Mouse (Mus musculus): ENCODE data around the gene Cadm4. TPM values are rescaled to one million over a fixed set of nuclear protein-coding genes. Genes with fewer than 3 reads are reported as not detected.

The Cadm4 gene
- polyA plus RNA-seq, 1 experiment from 2014 or later, result not detected

DNA sequence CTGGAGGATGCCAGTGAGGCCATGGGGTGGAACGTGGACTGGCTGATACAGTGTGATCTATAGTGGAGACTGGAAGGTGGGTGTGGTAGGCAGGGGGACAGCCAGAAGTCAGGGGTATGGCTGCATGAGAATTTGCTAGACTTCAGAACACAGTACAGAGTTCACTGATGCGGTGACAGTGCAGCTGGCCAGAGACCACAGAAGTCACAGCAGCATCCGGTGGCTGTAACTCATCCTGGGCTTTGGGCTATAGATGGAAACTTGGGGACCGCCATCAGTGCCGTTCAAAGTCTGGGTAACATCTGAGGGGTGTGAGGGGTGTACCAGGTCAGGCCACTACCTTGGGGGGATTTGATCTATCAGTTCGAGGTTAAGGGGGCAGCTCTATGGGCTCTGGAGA is 41.9 kb downstream of the Cadm4 start:
- Histone ChIP-seq H3K27ac (no peak overlapping the region), H3K36me3 (ENCODE audit: inconsistent target) (no peaks in the 10 kb centered on the region), H3K4me3 (ENCODE audit: inconsistent target) (no peak overlapping the region), H3K79me2 (ENCODE audit: inconsistent target) (no peaks in the 10 kb centered on the region)
- 77% methylated on average over 6 of the region's 6 CpGs for WGBS (ENCODE audit: missing documents)

DNA sequence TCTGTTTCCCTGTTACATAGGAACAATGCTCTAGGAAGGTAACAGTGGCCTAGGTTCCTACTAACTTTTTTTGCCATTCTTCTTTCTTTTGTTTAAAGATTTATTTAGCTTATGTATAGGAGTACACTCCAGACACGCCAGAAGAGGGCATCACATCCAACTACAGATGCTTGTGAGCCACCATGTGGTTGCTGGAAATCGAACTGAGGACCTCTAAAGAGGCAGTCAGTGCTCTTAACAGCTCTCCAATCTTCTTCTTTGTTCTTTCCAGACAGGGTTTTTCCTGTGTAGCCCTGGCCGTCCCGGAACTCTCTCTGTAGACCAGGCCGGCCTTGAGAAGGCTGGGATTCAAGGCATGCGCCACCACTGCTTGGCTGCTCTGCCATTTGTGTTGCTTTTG is 43.2 kb downstream of the Cadm4 start:
- no peak overlapping the region for H3K27ac ChIP-seq
- 78% methylated on average over 6 of the region's 6 CpGs for WGBS (ENCODE audit: missing documents)

DNA sequence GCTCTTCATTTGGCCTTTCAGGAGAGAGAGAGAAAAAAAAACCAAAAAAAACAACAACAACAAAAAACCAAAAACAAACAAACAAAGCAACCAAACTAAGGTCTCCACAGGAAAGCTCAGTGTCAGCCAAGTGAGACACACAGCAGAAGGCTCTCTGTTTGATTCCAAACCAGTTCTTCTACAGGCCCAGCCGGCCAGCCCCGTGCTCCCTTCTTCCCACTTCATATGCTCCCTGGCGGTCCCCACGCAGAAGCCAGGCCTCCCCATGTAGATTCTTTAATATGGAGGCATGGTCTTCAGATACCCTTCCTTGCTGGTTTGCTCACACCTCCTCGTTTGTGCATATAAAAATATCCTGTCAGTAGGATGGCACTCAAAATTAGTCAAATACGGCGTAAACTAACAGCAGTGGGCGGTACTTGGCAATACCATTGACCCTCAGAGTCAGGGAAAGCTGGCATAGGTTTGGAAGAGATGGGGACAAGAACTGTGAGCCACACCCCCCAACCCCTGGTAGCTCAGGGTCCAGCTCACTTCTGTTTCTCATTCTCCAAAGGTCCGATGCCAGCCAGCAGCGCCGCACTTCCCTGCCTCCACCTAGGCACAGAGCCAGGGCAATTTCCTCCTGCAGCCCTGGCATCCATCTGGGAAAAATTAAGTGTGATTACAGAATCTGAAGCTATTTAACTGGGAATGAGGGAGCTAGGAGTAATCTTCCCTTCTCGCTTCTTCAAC is 44.0 kb downstream of the Cadm4 start:
- Histone ChIP-seq H3K79me2 (ENCODE audit: inconsistent target) (no peaks in the 10 kb centered on the region; the same call in 1 of the 2 replicates), H3K27ac (no peak overlapping the region), H3K4me3 (ENCODE audit: inconsistent target) (no peak overlapping the region), H3K36me3 (ENCODE audit: inconsistent target) (no peaks in the 10 kb centered on the region)
- WGBS (ENCODE audit: missing documents), result 92% methylated on average over 12 of the region's 12 CpGs

More for the DNA sequence above, 43.2 kb downstream of the Cadm4 start:
- Histone ChIP-seq H3K79me2 (ENCODE audit: inconsistent target) (no peaks in the 10 kb centered on the region), H3K36me3 (ENCODE audit: inconsistent target) (no peaks in the 10 kb centered on the region), H3K4me3 (ENCODE audit: inconsistent target) (no peak overlapping the region)

DNA sequence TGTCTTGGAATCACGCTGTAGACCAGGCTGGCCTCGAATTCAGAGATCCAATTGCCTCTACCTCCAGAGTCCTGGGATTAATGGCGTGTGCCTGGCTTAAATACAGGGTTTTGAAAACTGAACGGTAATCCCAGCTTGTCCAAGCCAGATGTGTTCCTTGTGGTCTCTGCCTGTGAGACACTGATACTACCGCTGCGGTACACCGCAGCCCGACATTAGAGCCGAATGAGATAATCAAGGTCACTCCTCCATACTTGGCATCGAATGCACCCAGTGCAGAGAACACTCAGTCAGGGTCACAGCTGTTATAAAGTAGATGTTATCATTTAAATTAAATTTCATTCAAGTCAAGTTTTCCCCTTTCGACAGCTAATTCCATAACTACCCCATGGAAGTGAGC is 47.0 kb downstream of the Cadm4 start:
- Histone ChIP-seq H3K79me2 (ENCODE audit: inconsistent target) (no peaks in the 10 kb centered on the region; the same call in 1 of the 2 replicates), H3K4me3 (ENCODE audit: inconsistent target) (no peak overlapping the region), H3K27ac (no peak overlapping the region), H3K36me3 (ENCODE audit: inconsistent target) (no peaks in the 10 kb centered on the region)
- 94% methylated on average over 11 of the region's 11 CpGs for WGBS (ENCODE audit: missing documents)

DNA sequence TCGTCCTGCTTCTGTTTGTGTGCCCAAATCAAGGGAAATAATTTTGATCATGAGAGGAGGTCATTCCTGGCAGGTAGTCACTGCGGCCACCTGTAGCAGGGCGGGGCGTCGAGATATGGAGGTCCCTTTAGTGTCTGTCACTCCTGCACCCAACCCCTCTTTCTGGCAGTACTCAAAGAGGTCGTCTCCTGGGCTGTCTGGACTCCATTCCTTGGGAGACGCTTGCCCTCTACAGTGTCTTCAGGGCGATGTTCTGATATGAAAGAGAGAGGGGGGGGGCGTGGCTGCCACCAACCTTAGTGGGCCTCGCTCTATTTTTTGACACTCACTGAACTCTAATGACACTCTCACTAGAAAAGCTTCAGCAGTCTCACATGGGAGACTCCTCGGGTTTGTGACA is 47.8 kb downstream of the Cadm4 start:
- 61% methylated on average over 11 of the region's 11 CpGs for WGBS (ENCODE audit: missing documents)
- peak overlapping the region; percentile 78 for H3K27ac ChIP-seq
- H3K4me3 ChIP-seq (ENCODE audit: inconsistent target), result peak overlapping the region; percentile 59
- H3K79me2 ChIP-seq (ENCODE audit: inconsistent target), result no peaks in the 10 kb centered on the region; the same call in 1 of the 2 replicates
- H3K36me3 ChIP-seq (ENCODE audit: inconsistent target), result 0 out of 2 replicates have a peak, but pooled peaks cover 3% of the 10 kb centered on the region

GRCm38 (mm10) chr7:24530062-24530931 is 48.5 kb downstream of the Cadm4 start, which contains the start of gene Irgq:
Irgq (plus strand) TSS chr7:24530689.
- Histone ChIP-seq H3K27ac (peak within 1 kb of the TSS; percentile 78), H3K36me3 (ENCODE audit: inconsistent target) (peaks cover 10% of the 10 kb centered on the region; the same call in 1 of the 2 replicates), H3K79me2 (ENCODE audit: inconsistent target) (no peaks in the 10 kb centered on the region; the same call in 1 of the 2 replicates), H3K4me3 (ENCODE audit: inconsistent target) (peak within 1 kb of the TSS; percentile 59)
- 1% methylated on average over 44 of the region's 44 CpGs for WGBS (ENCODE audit: missing documents)

DNA sequence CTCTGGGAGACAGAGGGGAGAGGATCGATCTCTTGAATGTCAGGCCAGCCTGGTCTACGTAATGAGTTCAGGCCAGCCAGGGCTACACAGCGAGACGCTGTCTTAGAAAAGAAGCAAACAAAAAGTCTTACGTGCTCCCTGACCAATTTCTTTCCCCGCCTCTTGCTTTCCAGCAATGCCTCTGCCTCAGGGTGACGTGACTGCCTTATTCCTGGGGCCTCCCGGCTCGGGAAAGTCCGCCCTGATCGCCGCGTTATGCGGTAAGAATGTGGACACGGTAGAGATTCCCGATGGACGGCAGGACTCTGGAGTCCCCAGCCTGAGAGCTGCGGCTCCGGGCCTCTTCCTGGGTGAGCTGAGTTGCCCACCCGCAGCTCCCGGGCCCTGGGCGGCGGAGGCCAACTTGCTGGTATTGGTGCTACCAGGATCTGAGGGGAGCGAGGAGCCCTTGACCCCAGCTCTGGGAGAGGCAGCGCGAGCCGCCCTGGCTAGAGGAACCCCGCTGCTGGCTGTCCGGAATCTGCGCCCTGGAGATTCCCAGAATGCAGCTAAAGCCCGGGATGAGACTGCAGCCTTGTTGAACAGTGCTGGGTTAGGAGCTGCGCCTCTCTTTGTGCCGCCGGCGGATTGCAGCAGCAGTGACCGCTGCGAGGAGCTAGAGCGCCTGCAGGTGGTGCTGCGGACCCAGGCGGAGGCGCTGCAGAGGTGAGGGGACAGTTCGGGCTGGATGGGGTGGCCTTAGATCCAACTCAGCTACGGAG is 49.6 kb downstream of the Cadm4 start:
- peaks cover 15% of the 10 kb centered on the region; the same call in 1 of the 2 replicates for H3K36me3 ChIP-seq (ENCODE audit: inconsistent target)
- H3K27ac ChIP-seq, result peak overlapping the region; percentile 78
- WGBS (ENCODE audit: missing documents), result 3% methylated on average over 43 of the region's 43 CpGs
- H3K4me3 ChIP-seq (ENCODE audit: inconsistent target), result peak overlapping the region; percentile 59
- no peaks in the 10 kb centered on the region; the same call in 1 of the 2 replicates for H3K79me2 ChIP-seq (ENCODE audit: inconsistent target)

DNA sequence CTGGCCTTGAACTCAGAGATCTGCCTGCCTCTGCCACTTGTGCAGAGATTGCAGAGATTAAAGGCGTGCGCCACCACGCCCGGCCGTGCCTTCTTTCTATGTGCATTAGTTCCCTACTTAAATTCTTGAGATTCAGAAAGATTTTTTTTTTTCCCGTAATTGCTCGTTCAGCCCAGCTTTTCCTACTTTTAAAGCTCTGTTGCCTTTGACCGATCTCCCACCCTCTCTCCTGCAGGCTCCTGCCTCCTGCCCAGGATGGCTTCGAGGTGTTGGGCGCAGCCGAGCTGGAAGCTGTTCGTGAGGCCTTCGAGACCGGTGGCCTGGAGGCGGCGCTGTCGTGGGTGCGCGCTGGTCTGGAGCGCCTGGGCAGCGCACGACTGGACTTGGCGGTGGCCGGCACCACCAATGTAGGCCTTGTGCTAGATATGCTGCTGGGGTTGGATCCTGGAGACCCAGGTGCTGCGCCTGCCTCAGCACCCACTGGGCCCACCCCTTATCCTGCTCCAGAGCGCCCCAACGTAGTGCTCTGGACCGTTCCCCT is 51.3 kb downstream of the Cadm4 start:
- Histone ChIP-seq H3K27ac (no peak overlapping the region), H3K36me3 (ENCODE audit: inconsistent target) (peaks cover 15% of the 10 kb centered on the region; the same call in 1 of the 2 replicates), H3K4me3 (ENCODE audit: inconsistent target) (no peak overlapping the region), H3K79me2 (ENCODE audit: inconsistent target) (no peaks in the 10 kb centered on the region; the same call in 1 of the 2 replicates)
- 94% methylated on average over 27 of the region's 28 CpGs for WGBS (ENCODE audit: missing documents)

DNA sequence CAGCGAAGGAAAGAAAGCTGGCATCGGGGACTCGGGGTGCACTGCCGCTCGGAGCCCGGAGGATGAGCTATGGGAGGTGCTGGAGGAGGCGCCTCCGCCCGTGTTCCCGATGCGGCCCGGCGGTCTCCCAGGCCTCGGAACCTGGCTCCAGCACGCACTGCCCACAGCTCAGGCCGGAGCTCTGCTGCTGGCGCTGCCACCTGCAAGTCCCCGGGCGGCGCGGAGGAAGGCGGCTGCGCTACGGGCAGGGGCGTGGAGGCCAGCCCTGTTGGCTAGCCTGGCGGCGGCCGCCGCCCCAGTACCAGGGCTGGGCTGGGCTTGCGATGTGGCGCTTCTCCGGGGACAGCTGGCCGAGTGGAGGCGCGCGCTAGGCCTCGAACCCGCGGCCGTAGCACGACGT is 52.0 kb downstream of the Cadm4 start:
- no peak overlapping the region for H3K27ac ChIP-seq
- 93% methylated on average over 30 of the region's 42 CpGs for WGBS (ENCODE audit: missing documents)
- H3K4me3 ChIP-seq (ENCODE audit: inconsistent target), result no peak overlapping the region
- H3K79me2 ChIP-seq (ENCODE audit: inconsistent target), result no peaks in the 10 kb centered on the region; the same call in 1 of the 2 replicates
- H3K36me3 ChIP-seq (ENCODE audit: inconsistent target), result peaks cover 15% of the 10 kb centered on the region; the same call in 1 of the 2 replicates

- 97% methylated on average over 13 of the region's 19 CpGs for WGBS (ENCODE audit: missing documents)
- Histone ChIP-seq H3K27ac (no peak overlapping the region), H3K36me3 (ENCODE audit: inconsistent target) (peaks cover 15% of the 10 kb centered on the region; the same call in 1 of the 2 replicates), H3K4me3 (ENCODE audit: inconsistent target) (no peak overlapping the region), H3K79me2 (ENCODE audit: inconsistent target) (no peaks in the 10 kb centered on the region; the same call in 1 of the 2 replicates)
Observed at GRCm38 (mm10) chr7:24534301-24534700, 52.5 kb downstream of the Cadm4 start.

- H3K79me2 ChIP-seq (ENCODE audit: inconsistent target), result no peaks in the 10 kb centered on the region
- no peak overlapping the region for H3K27ac ChIP-seq
- H3K4me3 ChIP-seq (ENCODE audit: inconsistent target), result no peak overlapping the region
- peaks cover 15% of the 10 kb centered on the region; the same call in 1 of the 2 replicates for H3K36me3 ChIP-seq (ENCODE audit: inconsistent target)
- WGBS (ENCODE audit: missing documents), result 100% methylated on average over 4 of the region's 4 CpGs
Observed at GRCm38 (mm10) chr7:24537081-24537480, 55.3 kb downstream of the Cadm4 start.

DNA sequence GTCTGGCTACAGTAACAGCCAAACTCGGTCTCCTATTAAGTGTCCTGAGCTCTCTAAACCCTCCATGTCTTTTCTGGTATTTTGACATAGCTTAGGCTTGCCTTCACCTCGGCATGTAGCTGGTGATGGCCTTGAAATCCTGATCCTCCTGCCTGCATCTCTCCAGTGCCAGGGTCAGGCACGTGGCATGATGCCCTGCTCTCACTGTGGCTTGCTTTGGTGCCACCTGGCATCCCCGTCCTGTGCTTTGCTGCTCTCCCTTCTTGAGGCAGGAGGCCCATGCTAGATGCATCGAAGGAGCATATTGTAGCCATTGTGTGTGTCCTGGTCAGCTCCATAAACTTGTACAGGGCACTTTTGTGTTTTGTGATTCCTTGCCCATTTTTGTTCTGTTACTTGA is 55.8 kb downstream of the Cadm4 start:
- WGBS (ENCODE audit: missing documents), result 85% methylated on average over 5 of the region's 5 CpGs
- no peaks in the 10 kb centered on the region for H3K79me2 ChIP-seq (ENCODE audit: inconsistent target)
- H3K4me3 ChIP-seq (ENCODE audit: inconsistent target), result no peak overlapping the region
- H3K27ac ChIP-seq, result no peak overlapping the region
- peaks cover 15% of the 10 kb centered on the region; the same call in 1 of the 2 replicates for H3K36me3 ChIP-seq (ENCODE audit: inconsistent target)

GRCm38 (mm10) chr7:24538154-24538553 is 56.3 kb downstream of the Cadm4 start:
- Histone ChIP-seq H3K36me3 (ENCODE audit: inconsistent target) (peaks cover 15% of the 10 kb centered on the region; the same call in 1 of the 2 replicates), H3K27ac (no peak overlapping the region), H3K4me3 (ENCODE audit: inconsistent target) (no peak overlapping the region), H3K79me2 (ENCODE audit: inconsistent target) (no peaks in the 10 kb centered on the region)
- 57% methylated on average over 5 of the region's 5 CpGs for WGBS (ENCODE audit: missing documents)

DNA sequence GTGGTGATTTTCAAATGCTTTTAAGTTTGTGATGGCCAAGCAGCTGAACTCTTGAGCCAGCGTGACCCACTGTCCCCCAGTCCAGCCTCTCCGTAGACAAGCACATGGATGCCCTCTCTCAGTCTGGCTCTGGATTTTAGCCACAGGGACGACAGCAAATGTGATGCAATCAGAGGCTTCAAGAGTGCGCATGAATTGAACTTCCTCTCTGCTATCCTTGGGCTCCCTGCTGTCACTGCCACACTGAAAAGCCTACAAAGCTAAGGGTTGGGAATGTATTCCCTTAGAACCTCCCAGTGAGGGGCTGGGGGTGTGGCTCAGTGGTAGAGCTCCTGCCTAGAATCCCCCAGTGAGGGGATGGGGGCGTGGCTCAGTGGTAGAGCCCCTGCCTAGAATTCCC is 56.9 kb downstream of the Cadm4 start:
- Histone ChIP-seq H3K36me3 (ENCODE audit: inconsistent target) (peaks cover 15% of the 10 kb centered on the region; the same call in 1 of the 2 replicates), H3K4me3 (ENCODE audit: inconsistent target) (no peak overlapping the region), H3K79me2 (ENCODE audit: inconsistent target) (no peaks in the 10 kb centered on the region), H3K27ac (no peak overlapping the region)
- 40% methylated on average over 5 of the region's 5 CpGs for WGBS (ENCODE audit: missing documents)
